Mouse (Mus musculus) megakaryocyte, embryonic 14.5 days (primary cell): ENCODE data around the gene Med17. TPM values are rescaled to one million over a fixed set of nuclear protein-coding genes. Genes with fewer than 3 reads are reported as not detected.

Experiments used
- H3K27me3 ChIP-seq: replicated peaks from 2 replicates; pipeline ENCODE3; 2012; ENCODE audit warnings: inconsistent platforms
- H3K36me3 ChIP-seq: replicated peaks from 2 replicates; pipeline ENCODE3; 2012; ENCODE audit warnings: low read length, inconsistent platforms, mixed read lengths
- H3K4me1 ChIP-seq: 2 replicates; pipeline ENCODE4 v1.6.1; 2012; ENCODE audit warnings: inconsistent platforms
- H3K4me3 ChIP-seq: replicated peaks from 2 replicates; pipeline ENCODE3; 2012; ENCODE audit warnings: moderate library complexity, mild to moderate bottlenecking, inconsistent platforms
- H3K9me3 ChIP-seq: 2 replicates; pipeline ENCODE4 v1.6.1; 2012; ENCODE audit warnings: inconsistent platforms
- FLI1 ChIP-seq: IDR thresholded peaks from 2 replicates; pipeline ENCODE4 v1.6.1; 2012; ENCODE audit warnings: low read length, inconsistent platforms, mixed read lengths
- GATA1 ChIP-seq: IDR thresholded peaks from 3 replicates; pipeline ENCODE4 v1.6.1; 2012; ENCODE audit warnings: mixed read lengths, low read length, inconsistent platforms, borderline replicate concordance
- polyA plus RNA-seq: library from polyadenylated mRNA; stranded (reverse); fragments of >175 nt; gene quantifications from 2 replicates; pipeline ENCODE4 v1.2.3, GENCODE M21; 2012; ENCODE audit warnings: low replicate concordance; ENCODE audit not compliant: insufficient read depth

Gene Med17
- polyA plus RNA-seq, 1 experiment, result 7.6 TPM

DNA sequence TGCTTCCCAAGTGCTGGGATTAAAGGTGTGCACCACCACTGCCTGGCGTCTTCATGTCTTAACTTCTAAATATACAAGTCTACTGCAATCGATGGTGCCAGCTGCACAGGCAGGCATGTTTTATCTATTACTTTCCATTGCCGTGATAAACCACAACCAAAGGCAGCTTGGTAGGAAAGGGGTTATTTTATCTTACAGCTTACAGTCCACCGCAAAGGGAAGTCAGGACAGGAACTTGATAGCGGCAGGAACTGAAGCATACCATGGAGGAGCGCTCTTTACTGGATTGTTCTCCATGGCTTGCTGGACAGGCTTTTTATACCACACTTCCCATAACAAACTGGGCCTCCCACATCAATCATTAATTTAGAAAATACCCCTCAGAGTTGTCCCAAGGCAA lies 9.5 kb upstream of the Med17 start:
- H3K4me3 ChIP-seq, result peak overlapping the region; percentile 50
- peaks cover 89% of the 10 kb centered on the region for H3K36me3 ChIP-seq
- peaks cover 69% of the 10 kb centered on the region for H3K4me1 ChIP-seq
- no peaks in the 10 kb centered on the region for H3K27me3 ChIP-seq
- TF ChIP-seq GATA1, result peak; percentile 96
- peak; percentile 86 for TF ChIP-seq FLI1
- H3K9me3 ChIP-seq, result no peaks in the 10 kb centered on the region

DNA sequence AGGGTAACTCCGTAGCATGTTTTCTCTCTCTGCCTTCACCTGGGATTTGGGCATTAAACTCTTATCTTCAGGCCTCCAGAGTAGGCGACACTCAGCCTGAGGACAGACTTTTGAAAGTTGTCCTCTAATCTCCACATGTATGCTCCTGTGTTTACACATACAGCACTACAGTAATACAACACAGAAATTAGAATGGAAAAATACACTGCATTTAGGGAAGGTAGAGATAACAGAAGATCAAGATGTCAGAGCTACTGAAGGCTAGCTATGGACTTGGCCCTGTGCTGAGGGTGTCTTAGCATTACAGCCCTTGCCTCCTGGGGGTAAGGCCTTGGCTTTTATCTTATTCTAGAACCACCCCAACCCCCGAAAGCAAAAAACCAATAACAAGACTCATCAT lies 8.7 kb upstream of the Med17 start:
- TF ChIP-seq GATA1, result no peak
- TF ChIP-seq FLI1, result no peak
- Histone ChIP-seq H3K36me3 (peaks cover 91% of the 10 kb centered on the region), H3K27me3 (no peaks in the 10 kb centered on the region), H3K9me3 (no peaks in the 10 kb centered on the region), H3K4me1 (peaks cover 68% of the 10 kb centered on the region), H3K4me3 (no peak overlapping the region)

DNA sequence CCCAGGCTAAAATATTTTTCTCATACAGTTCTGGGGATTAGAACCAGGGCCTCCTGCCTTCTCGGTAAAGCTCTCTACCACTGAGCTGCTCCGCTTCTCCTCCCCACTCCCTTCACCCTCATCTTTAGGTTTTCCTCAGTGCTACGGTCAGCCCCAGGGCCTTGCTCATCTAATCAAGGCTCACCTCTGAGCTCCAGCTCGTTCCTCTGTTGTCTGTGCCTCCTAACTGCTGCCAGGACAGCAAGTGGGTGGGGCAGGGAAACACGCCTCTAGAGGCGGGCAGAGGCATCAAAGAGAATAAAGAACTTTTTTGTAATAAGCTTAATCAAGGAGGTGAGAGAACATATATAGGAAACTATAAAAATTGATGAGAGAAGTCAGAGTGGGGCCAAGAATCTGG lies 8.1 kb upstream of the Med17 start:
- Histone ChIP-seq H3K36me3 (peaks cover 89% of the 10 kb centered on the region), H3K27me3 (no peaks in the 10 kb centered on the region), H3K9me3 (no peaks in the 10 kb centered on the region), H3K4me1 (peaks cover 63% of the 10 kb centered on the region), H3K4me3 (no peak overlapping the region)
- TF ChIP-seq GATA1 (no peak), FLI1 (no peak)

DNA sequence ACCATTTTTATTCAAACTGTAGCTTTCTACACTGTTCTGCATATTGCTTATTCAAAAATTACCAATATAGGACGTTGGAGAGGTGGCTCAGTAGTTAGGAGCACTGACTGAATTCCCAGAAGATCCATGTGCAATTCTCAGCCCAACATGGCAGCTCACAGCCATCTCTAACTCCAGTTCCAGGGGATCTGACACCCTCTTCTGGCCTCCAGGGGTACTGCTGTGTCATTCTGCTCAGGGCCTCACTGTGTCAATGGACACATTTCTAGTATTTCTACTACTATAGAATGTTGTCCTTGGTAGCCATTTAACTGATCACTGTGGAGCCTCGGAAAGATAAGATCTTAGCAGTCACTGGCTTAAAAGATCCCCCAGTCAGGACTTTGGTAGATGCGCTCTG lies 5.7 kb upstream of the Med17 start:
- H3K9me3 ChIP-seq, result no peaks in the 10 kb centered on the region
- H3K36me3 ChIP-seq, result peaks cover 73% of the 10 kb centered on the region
- no peak for TF ChIP-seq FLI1
- no peak for TF ChIP-seq GATA1

DNA sequence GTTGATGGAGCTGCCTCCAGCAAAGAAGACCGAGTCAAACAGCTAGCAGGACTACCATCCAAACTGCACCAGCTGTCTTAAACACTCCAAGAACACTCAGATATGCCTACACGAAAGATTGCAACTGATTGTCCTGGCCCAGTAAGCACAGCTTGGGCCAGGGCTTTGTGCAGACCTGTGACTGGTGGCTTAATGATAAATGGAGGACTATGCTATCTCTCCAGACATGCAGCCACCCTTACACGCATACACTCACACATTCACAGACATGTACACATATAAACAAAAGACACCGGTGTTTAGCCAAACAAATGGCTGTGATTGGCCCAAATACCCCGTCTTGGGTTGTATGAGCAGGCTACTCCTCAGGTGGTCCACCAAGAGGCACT lies 754 bp upstream of the Med17 start:
- no peak for TF ChIP-seq FLI1
- no peak for TF ChIP-seq GATA1
- H3K27me3 ChIP-seq, result no peaks in the 10 kb centered on the region
- peak overlapping the region; percentile 94 for H3K4me3 ChIP-seq
- peaks cover 54% of the 10 kb centered on the region for H3K36me3 ChIP-seq
- H3K9me3 ChIP-seq, result no peaks in the 10 kb centered on the region
- H3K4me1 ChIP-seq, result peaks cover 49% of the 10 kb centered on the region

More for the DNA sequence above, 5.7 kb upstream of the Med17 start:
- H3K4me1 ChIP-seq, result peaks cover 60% of the 10 kb centered on the region
- H3K4me3 ChIP-seq, result no peak overlapping the region
- H3K27me3 ChIP-seq, result no peaks in the 10 kb centered on the region

DNA sequence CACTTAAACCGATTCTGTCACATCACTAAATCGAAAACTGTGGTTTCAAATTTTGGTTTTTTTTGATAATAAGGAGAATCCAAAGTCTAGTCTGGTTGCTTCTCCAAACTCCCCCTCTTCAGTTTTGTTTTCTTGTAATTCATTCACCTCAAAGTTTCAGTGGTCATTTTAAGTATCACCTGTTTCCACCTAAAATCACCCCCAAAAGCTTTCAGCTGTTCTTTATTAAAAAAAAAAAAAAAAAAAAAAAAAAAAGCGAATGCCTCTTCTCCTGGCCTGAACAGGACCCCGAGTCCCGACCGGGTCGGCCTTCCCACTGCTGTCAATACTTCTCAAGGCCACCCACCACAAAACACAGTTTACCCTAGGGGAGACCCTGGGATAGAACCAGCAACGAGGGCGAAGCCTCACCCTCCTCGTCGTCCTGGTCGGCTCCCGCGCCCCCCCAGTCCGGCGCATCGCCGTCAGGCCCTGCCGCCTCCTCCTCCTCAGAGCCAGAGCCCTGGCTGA lies 537 bp downstream of the Med17 start:
- TF ChIP-seq FLI1 (no peak), GATA1 (no peak)
- H3K36me3 ChIP-seq, result peaks cover 55% of the 10 kb centered on the region

DNA sequence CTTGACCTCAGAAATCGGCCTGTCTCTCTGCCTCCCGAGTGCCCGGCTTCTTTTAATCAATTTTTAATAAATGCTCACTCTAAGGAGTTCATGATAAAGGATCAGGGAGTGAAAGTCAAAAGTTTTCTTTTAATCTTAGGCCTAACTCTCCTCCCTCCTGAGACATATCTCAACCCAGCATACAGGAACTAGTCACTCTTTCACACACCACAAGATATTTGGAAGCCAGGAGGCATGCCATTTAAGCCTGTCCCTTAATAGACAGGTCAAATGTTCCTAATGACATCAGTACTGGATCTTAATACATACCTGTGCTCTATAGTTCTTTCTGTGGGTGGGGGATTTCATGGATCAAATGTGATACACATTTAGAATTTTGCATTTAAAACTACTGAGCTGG lies 1.4 kb downstream of the Med17 start:
- no peaks in the 10 kb centered on the region for H3K27me3 ChIP-seq

More for the DNA sequence above, 537 bp downstream of the Med17 start:
- Histone ChIP-seq H3K4me1 (peaks cover 47% of the 10 kb centered on the region), H3K9me3 (no peaks in the 10 kb centered on the region), H3K27me3 (no peaks in the 10 kb centered on the region), H3K4me3 (peak overlapping the region; percentile 94)

DNA sequence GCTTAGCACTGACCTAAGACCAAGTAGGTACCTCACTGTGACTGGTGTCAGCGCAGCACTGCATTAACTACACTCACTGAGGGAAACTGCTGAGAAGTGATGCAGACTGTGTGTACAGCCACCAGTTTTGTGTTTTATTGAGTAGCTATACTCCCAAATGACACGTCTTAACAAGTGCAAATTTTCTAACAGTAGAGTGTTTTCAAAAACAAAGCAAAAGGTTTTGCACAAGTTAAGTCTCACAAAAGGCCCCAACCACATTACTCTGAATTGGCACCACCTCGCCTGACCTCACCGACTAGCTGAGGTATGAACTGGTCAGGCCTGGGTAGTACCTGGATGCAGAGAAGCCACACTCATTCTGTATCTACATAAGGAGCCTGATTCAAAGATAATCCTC lies 2.9 kb downstream of the Med17 start:
- H3K4me1 ChIP-seq, result peaks cover 42% of the 10 kb centered on the region
- H3K36me3 ChIP-seq, result peaks cover 60% of the 10 kb centered on the region
- no peaks in the 10 kb centered on the region for H3K27me3 ChIP-seq
- no peaks in the 10 kb centered on the region for H3K9me3 ChIP-seq
- H3K4me3 ChIP-seq, result peak overlapping the region; percentile 35
- no peak for TF ChIP-seq GATA1
- TF ChIP-seq FLI1, result no peak

More for the DNA sequence above, 1.4 kb downstream of the Med17 start:
- Histone ChIP-seq H3K36me3 (peaks cover 55% of the 10 kb centered on the region), H3K4me3 (peak overlapping the region; percentile 76), H3K9me3 (no peaks in the 10 kb centered on the region), H3K4me1 (peaks cover 47% of the 10 kb centered on the region)
- TF ChIP-seq FLI1, result no peak

DNA sequence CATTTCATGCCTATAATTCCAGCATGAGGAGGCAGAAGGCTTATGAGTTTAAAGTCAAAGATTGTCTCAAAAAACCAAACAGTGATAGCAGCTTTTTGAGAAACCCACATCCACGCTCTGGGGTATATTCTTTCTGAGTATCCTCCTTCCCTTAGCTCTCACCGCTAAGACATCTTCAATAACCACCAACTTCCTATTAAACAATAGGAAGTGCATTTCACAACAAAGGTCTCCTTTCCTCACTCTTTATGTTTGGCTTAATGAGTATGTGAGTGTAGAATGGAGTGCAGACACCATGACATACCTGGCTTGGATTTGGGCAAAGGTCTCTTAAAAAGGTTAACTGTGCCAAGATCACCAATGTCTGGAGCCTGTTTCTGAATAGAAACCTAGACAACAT lies 5.8 kb downstream of the Med17 start:
- Histone ChIP-seq H3K4me1 (peaks cover 27% of the 10 kb centered on the region), H3K27me3 (no peaks in the 10 kb centered on the region), H3K4me3 (no peak overlapping the region), H3K9me3 (no peaks in the 10 kb centered on the region), H3K36me3 (peaks cover 89% of the 10 kb centered on the region)
- TF ChIP-seq FLI1 (no peak), GATA1 (no peak)

DNA sequence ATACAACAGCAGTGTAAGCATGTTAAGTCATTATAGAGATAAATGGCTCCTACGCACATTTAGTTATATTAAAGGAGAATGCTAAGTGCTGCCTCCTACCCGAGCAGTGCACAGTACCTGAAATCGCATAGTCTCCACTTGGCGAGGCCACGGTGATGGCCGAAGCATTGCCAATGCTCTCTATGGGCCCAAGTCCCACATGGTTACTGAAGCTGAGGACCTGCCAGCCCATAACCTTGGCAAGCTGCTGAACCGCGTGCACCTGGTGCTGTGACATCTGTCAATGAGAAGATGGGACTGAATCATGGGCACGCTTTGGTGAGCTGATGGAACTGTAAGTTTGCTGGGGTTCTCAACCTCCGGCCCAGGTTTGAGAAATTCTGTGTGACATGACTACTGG lies 16.2 kb downstream of the Med17 start:
- no peak overlapping the region for H3K4me3 ChIP-seq
- H3K27me3 ChIP-seq, result no peaks in the 10 kb centered on the region
- TF ChIP-seq FLI1, result no peak
- TF ChIP-seq GATA1, result no peak
- H3K36me3 ChIP-seq, result peaks cover 89% of the 10 kb centered on the region
- no peaks in the 10 kb centered on the region for H3K9me3 ChIP-seq
- H3K4me1 ChIP-seq, result peaks cover 9% of the 10 kb centered on the region; the same call in 1 of the 2 replicates

DNA sequence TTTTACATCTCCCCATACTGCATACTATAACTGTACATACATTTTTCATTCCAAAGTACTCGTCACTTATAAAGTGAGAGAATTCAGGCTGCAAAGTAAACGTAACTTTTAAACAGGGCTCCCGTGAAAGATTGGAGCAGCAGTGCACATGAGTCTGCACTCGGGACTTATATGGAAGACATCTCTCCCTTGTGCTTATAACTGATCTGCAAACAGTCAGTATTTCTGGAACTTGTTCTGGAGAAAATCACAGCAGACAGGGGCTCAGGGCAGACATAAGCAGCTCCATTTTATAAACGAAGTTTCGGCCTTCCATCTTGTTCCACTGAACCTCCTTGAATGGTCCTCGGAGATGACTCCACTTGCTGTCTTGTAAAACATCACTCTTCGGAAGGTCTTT lies 17.8 kb downstream of the Med17 start:
- H3K36me3 ChIP-seq, result peaks cover 77% of the 10 kb centered on the region
- H3K9me3 ChIP-seq, result no peaks in the 10 kb centered on the region
- H3K4me3 ChIP-seq, result no peak overlapping the region
- H3K27me3 ChIP-seq, result no peaks in the 10 kb centered on the region
- H3K4me1 ChIP-seq, result peaks cover 9% of the 10 kb centered on the region; the same call in 1 of the 2 replicates
- no peak for TF ChIP-seq FLI1
- TF ChIP-seq GATA1, result no peak
